In the genomic region with DNA sequence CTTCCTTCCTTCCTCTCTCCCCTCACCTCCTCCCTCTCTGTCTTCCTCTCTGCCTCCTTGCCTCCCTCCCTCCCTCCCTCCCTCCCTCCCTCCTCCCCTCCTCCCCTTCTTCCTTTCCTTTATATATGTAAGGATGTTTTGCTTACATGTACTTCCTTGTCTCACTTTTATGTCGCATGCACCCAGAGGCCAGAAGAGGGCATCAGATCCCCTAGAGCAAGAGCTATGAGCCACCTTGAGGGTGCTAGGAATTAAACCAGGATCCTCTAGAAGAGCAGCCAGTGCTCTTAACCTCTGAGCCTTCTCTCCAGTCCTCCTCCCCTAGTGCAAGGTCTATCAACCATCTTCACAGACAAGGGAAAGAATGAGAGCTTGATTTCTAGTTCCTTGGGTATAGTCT, we compare ENCODE assay signal across 32 mouse cellular contexts. TPM values are rescaled to one million over a fixed set of nuclear protein-coding genes. Genes with fewer than 3 reads are reported as not detected.
DNase-seq lines count a peak whose midpoint lies in the region; ATAC-seq and TF ChIP-seq lines count a peak whose summit lies in the region.
"Had no signal": no experiment of that assay in that cellular context is flagged by ENCODE, and none has a peak within 500 bp of the region (broad histone marks: within the 10 kb centered on the region; RNA-seq: fewer than 3 reads in every experiment).

No protein-coding gene starts in this region.

- no peaks in the 10 kb centered on the region for H3K9me3 ChIP-seq in heart, embryonic 16.5 days (replicated peaks; ENCODE audit: control insufficient read depth, low read length)
- H3K9me3 ChIP-seq: embryonic facial prominence, embryonic 10.5 days; embryonic facial prominence, embryonic 15.5 days; forebrain, embryonic 12.5 days; hindbrain, embryonic 13.5 days; limb, embryonic 12.5 days; liver, embryonic 15.5 days; midbrain, embryonic 10.5 days; neural tube, embryonic 13.5 days had no signal

- in situ Hi-C loops in Patski (cut with MboI; ENCODE audit: low pct_unique_long_range_greater_than_20kb): loop anchor here (5.0 kb wide), 1 partner anchor 96 kb away; no protein-coding TSS in a partner anchor

- peak; percentile 40 for TF ChIP-seq CTCF in Patski (IDR thresholded peaks at IDR 0.05)

- no peaks in the 10 kb centered on the region for H3K36me3 ChIP-seq in heart, embryonic 16.5 days (ENCODE audit: control insufficient read depth, insufficient read depth)
- H3K36me3 ChIP-seq: embryonic facial prominence, embryonic 10.5 days; embryonic facial prominence, embryonic 15.5 days; forebrain, embryonic 12.5 days; hindbrain, embryonic 13.5 days; limb, embryonic 12.5 days; liver, embryonic 15.5 days; midbrain, embryonic 10.5 days; neural tube, embryonic 13.5 days had no signal

- no peak overlapping the region for H3K4me3 ChIP-seq in heart, embryonic 16.5 days (ENCODE audit: low read length)
- H3K4me3 ChIP-seq: embryonic facial prominence, embryonic 10.5 days; embryonic facial prominence, embryonic 15.5 days; forebrain, embryonic 12.5 days; hindbrain, embryonic 13.5 days; layer of hippocampus, adult 2 months; left cerebral cortex, adult 2 months; limb, embryonic 12.5 days; liver, embryonic 15.5 days; midbrain, embryonic 10.5 days; neural tube, embryonic 13.5 days had no signal

- CTCF ChIA-PET in Patski (lab: Charles Lee): interaction anchor here (0.7 to 1.3 kb wide), 2 partner anchors 11 to 525 kb away, joined by 3 to 4 read pairs; no protein-coding TSS in a partner anchor

- H3K27me3 ChIP-seq in heart, embryonic 16.5 days (ENCODE audit: control insufficient read depth, insufficient read depth, low read length): no peaks in the 10 kb centered on the region
- no peaks in the 10 kb centered on the region for H3K27me3 ChIP-seq in Patski
- H3K27me3 ChIP-seq: embryonic facial prominence, embryonic 15.5 days; forebrain, embryonic 12.5 days; hindbrain, embryonic 13.5 days; limb, embryonic 12.5 days; liver, embryonic 15.5 days; neural tube, embryonic 13.5 days had no signal

- POLR2A ChIA-PET in Patski (lab: Charles Lee): no interaction called here

- no peaks in the 10 kb centered on the region for H3K4me1 ChIP-seq in heart, embryonic 16.5 days (ENCODE audit: control insufficient read depth, insufficient read depth, low read length)
- H3K4me1 ChIP-seq: forebrain, embryonic 12.5 days; limb, embryonic 12.5 days; liver, embryonic 15.5 days; midbrain, embryonic 10.5 days had no signal

- peak overlapping the region; percentile 51; the same call in 1 of the 2 replicates for H3K27ac ChIP-seq in heart, embryonic 16.5 days (ENCODE audit: low read length)
- H3K27ac ChIP-seq: embryonic facial prominence, embryonic 10.5 days; embryonic facial prominence, embryonic 15.5 days; forebrain, embryonic 12.5 days; hindbrain, embryonic 13.5 days; layer of hippocampus, adult 2 months; left cerebral cortex, adult 2 months; limb, embryonic 12.5 days; liver, embryonic 15.5 days; midbrain, embryonic 10.5 days; neural tube, embryonic 13.5 days had no signal

- ATAC-seq in heart, embryonic 16.5 days (replicated peaks; ENCODE audit: extremely low read depth, insufficient read depth, low FRiP score): no peak
- ATAC-seq in Patski: no peak
- ATAC-seq: midbrain, embryonic 16.5 days had no signal

- DNase-seq in heart, postnatal 4 days: no peak
- DNase-seq in 3134 (ENCODE audit: extremely low read depth, insufficient read length, low spot score): peak; percentile 23
- DNase-seq in 3T3-L1 (ENCODE audit: low read depth, low spot score): peak; percentile 25
- DNase-seq in Patski (ENCODE audit: low read depth, low spot score): no peak
- no peak for DNase-seq in embryo, embryonic 10 days (ENCODE audit: low spot score)
- no peak for DNase-seq in cerebellum, adult 8-10 months
- no peak for DNase-seq in retina, embryonic 14.5 days (ENCODE audit: low spot score)
- DNase-seq: adrenal gland, postnatal 36 days; cerebellum, adult 18-20 months; cerebellum, postnatal 14 days; gastrocnemius, postnatal 25 days; heart, postnatal 36 days; kidney, adult 11 months; kidney, postnatal 36 days; lung, postnatal 14 days; right cerebral cortex, postnatal 14 days had no signal

- no peak overlapping the region for H3K4me2 ChIP-seq in heart, embryonic 16.5 days (ENCODE audit: low read depth, low read length)
- H3K4me2 ChIP-seq: embryonic facial prominence, embryonic 15.5 days; forebrain, embryonic 12.5 days; hindbrain, embryonic 13.5 days; limb, embryonic 12.5 days; liver, embryonic 15.5 days; lung, embryonic 14.5 days; neural tube, embryonic 13.5 days had no signal

- H3K9ac ChIP-seq in heart, embryonic 16.5 days (ENCODE audit: low read length): no peak overlapping the region
- H3K9ac ChIP-seq: embryonic facial prominence, embryonic 15.5 days; forebrain, embryonic 12.5 days; hindbrain, embryonic 13.5 days; limb, embryonic 12.5 days; liver, embryonic 15.5 days; lung, embryonic 14.5 days; neural tube, embryonic 13.5 days had no signal

- 26% methylated on average over 1 of the region's 1 CpGs for WGBS in heart, embryonic 16.5 days

RNA-seq across cellular contexts. Expression of a gene that starts 5.2 kb away (rescaled TPM):
- polyA plus RNA-seq in heart, embryonic 16.5 days (2015; fragmentation: Nextera tagmentation; extraction: Ambion mirVana): 0.14 and 0.35 TPM in 2 replicates
- under 1 TPM; 0.26 to 0.45 TPM for total RNA-seq in heart, postnatal 4 days (2021)
- polyA plus RNA-seq in Patski (2021): 0.08 TPM
- total RNA-seq: gastrocnemius, postnatal 25 days; heart, adult 18-20 months; heart, postnatal 36 days had no signal
- polyA plus RNA-seq: embryonic facial prominence, embryonic 10.5 days; liver, adult 2 months; small intestine, adult 2 months had no signal

RNA-seq across cellular contexts. Expression of a gene that starts 40.9 kb away (rescaled TPM):
- polyA plus RNA-seq in heart, embryonic 16.5 days (2015; fragmentation: Nextera tagmentation; extraction: Ambion mirVana): 4.9 and 5.6 TPM in 2 replicates
- total RNA-seq in heart, postnatal 4 days (2021): 1 to 10 TPM; 1.9 to 2.8 TPM
- polyA plus RNA-seq in Patski (2021): 7.9 TPM

Comparison
In these comparisons a context has a peak if more than half of its experiments do, and no peak if none do; other contexts are left out.
1. DNase-seq: peak in 3134 (single experiment) and 3T3-L1 (single experiment); none in heart, postnatal 4 days (single experiment), Patski (single experiment), embryo, embryonic 10 days (single experiment), cerebellum, adult 8-10 months (single experiment) and retina, embryonic 14.5 days (single experiment).